Mouse (Mus musculus): ENCODE results near the gene Gm10401. TPM values are rescaled to one million over a fixed set of nuclear protein-coding genes. Genes with fewer than 3 reads are reported as not detected.

Gene Gm10401
- 0.96 TPM in 1 of 4 replicates, not detected in the others for total RNA-seq (2023; ENCODE audit: inconsistent age)

GRCm38 (mm10) chr5:115098195-115098594, at the start of gene Gm10401:
Gm10401 (minus strand) TSS chr5:115098295.

DNA sequence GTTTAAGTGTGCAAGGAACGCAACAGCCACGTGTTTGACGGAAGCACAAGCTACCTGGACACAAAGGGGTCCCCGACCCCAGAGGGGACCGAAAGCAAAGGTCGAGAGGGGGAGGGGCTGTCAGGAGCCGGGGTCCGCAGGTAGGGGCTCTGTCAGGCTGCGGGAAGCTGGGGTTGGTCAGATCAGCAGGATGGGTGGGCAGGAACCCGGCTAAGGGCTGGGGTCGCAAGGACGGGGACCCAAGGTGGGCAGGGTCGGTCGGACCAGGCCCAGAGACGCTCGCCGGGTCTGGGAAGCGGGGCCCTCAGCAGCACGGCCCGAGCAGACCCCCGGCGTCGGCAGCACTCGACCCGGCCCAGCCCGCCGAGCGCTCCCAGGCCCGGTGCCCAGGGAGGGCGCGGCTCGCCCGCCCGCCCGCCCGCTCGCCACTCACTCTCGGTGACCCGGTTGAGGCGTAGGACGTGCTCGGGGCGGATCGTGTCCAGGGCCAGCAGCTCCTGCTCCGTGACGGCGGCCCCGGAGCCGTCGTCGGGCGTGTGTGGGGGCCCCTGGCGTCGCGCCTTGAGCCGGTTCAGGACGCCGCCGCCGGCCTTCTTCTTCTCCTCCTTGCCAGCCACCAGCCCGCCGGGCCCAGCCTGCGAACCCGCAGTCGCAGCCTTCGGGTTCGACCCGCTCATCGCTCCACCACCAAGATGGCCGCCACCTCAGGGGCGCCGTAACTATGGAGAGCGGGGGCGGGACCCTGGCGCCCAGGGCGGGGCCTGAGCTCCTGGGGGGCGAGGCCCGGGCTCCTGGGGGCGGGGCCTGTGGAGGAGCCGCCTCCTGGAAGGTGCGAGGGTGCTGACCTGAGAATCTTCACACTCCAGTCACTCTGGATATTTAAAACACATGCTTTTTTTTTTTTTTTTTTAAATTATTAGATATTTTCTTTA, 36.4 kb upstream of the Gm10401 start, which contains the start of gene Unc119b:
Gene Unc119b, minus strand, starts transcription at position 742 of the 932 bp plus-strand sequence.

DNA sequence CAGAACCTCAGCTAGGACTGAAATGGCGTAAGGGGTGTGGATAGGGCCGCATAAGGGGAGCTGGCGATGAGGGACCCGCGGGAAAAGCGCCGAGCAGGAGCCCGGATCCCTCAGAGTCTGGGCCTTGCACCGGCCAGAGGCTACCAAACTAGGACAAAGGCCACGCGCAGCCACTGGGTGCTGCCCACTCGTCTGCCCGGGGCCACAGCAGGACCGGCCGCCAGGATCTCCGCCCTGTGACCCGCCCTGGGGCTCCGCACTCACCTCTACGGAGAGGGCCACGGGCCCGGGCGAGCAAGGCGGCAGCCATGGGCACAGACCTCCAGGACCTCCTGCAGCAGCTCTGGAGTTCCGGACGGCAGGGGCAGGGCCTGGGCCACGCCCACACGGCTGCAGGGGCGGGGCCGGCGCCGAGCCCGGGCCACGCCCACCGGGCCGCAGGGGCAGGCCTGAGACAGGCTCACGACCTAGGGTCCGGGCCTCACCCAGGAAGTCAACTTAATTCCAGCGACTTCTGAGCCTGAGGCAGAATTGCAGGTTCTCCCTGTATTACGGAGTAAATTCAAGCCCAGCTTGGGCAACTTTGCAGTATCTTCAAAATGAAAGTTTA, 21.0 kb upstream of the Gm10401 start, which contains the start of gene Acads:
Gene Acads, minus strand, starts transcription at position 386 of the 610 bp plus-strand sequence.

Other genes starting within 250 kb of the Gm10401 start
- gene 4930519G04Rik, start 244.6 kb downstream of the Gm10401 start, total RNA-seq (2023; ENCODE audit: inconsistent age), result 0.24 to 0.67 TPM in 2 of 4 replicates, not detected in the others
- not detected in 4 replicates for gene Gm9936, start 239.6 kb downstream of the Gm10401 start, total RNA-seq (2023; ENCODE audit: inconsistent age)
- 4.5 to 7.3 TPM (median 6.6 TPM) in 4 replicates for gene Oasl2, start 201.4 kb downstream of the Gm10401 start, total RNA-seq (2023; ENCODE audit: inconsistent age)
- gene Oasl1, start 175.1 kb downstream of the Gm10401 start, total RNA-seq (2023; ENCODE audit: inconsistent age), result 19.1 to 44.2 TPM (median 26.8 TPM) in 4 replicates
- 35.9 to 40.1 TPM (median 39.5 TPM) in 4 replicates for gene 2210016L21Rik, start 156.1 kb downstream of the Gm10401 start, total RNA-seq (2023; ENCODE audit: inconsistent age)
- not detected in 4 replicates for gene Hnf1a, start 127.2 kb downstream of the Gm10401 start, total RNA-seq (2023; ENCODE audit: inconsistent age)
- 54.8 to 58.2 TPM (median 56.8 TPM) in 4 replicates for gene Sppl3, start 87.2 kb downstream of the Gm10401 start, total RNA-seq (2023; ENCODE audit: inconsistent age)
- 17.1 to 21.0 TPM (median 18.9 TPM) in 4 replicates for gene Acads, start 21.1 kb upstream of the Gm10401 start, total RNA-seq (2023; ENCODE audit: inconsistent age)
- gene Unc119b, start 36.7 kb upstream of the Gm10401 start, total RNA-seq (2023; ENCODE audit: inconsistent age), result 34.6 to 39.0 TPM (median 37.0 TPM) in 4 replicates
- 74.1 to 86.9 TPM (median 78.0 TPM) in 4 replicates for gene Mlec, start 59.9 kb upstream of the Gm10401 start, total RNA-seq (2023; ENCODE audit: inconsistent age)
- 0.16 to 0.72 TPM (median 0.26 TPM) in 4 replicates for gene Cabp1, start 96.1 kb upstream of the Gm10401 start, total RNA-seq (2023; ENCODE audit: inconsistent age)
- 36.0 to 50.2 TPM (median 43.6 TPM) in 4 replicates for gene Pop5, start 137.5 kb upstream of the Gm10401 start, total RNA-seq (2023; ENCODE audit: inconsistent age)
- 128 to 136 TPM (median 132 TPM) in 4 replicates for gene Rnf10, start 174.6 kb upstream of the Gm10401 start, total RNA-seq (2023; ENCODE audit: inconsistent age)
- 25.4 to 32.1 TPM (median 28.4 TPM) in 4 replicates for gene Coq5, start 181.4 kb upstream of the Gm10401 start, total RNA-seq (2023; ENCODE audit: inconsistent age)
- 267 to 317 TPM (median 282 TPM) in 4 replicates for gene Dynll1, start 202.7 kb upstream of the Gm10401 start, total RNA-seq (2023; ENCODE audit: inconsistent age)
- 64.8 to 75.9 TPM (median 68.2 TPM) in 4 replicates for gene Srsf9, start 228.9 kb upstream of the Gm10401 start, total RNA-seq (2023; ENCODE audit: inconsistent age)
- 9.0 to 11.8 TPM (median 10.7 TPM) in 4 replicates for gene Gatc, start 242.9 kb upstream of the Gm10401 start, total RNA-seq (2023; ENCODE audit: inconsistent age)
- gene Triap1, start 242.9 kb upstream of the Gm10401 start, total RNA-seq (2023; ENCODE audit: inconsistent age), result 20.3 to 21.9 TPM (median 20.6 TPM) in 4 replicates